Mouse (Mus musculus): ENCODE measurements around the gene S100a10. TPM values are rescaled to one million over a fixed set of nuclear protein-coding genes. Genes with fewer than 3 reads are reported as not detected.
"Not testable (repeated sequence)": the region's sequence is repeated elsewhere in the genome, so short reads cannot be mapped to it uniquely, and the experiment has no call there.

The S100a10 gene
- total RNA-seq (2021): 100 to 1,000 TPM; 173 to 196 TPM
- 16.3 and 17.7 TPM in 2 replicates for polyA plus RNA-seq (2012; rRNA removed)
- long read RNA-seq, transcript S100a10-201 (3 exons, 685 nt): major isoform, 59 of 61 reads
- long read RNA-seq, partial matches to known transcripts: 2 of 61 reads
- long read RNA-seq, other reads (novel, unspliced or antisense): 0 of 61 reads

GRCm38 (mm10) chr3:93554981-93555877 is at the start of gene S100a10:
Gene S100a10, plus strand, starts transcription at chr3:93555080.
- DNase-seq: peak; percentile 90

GRCm38 (mm10) chr3:93505960-93506863 is 48.7 kb upstream of the S100a10 start:
- peak; percentile 57 for DNase-seq

- no peak for DNase-seq
Measured at GRCm38 (mm10) chr3:93506881-93507325, 48.0 kb upstream of the S100a10 start.

GRCm38 (mm10) chr3:93509301-93509700 is 45.6 kb upstream of the S100a10 start:
- DNase-seq: peak; percentile 27

- no peak for DNase-seq
Measured at GRCm38 (mm10) chr3:93511036-93511435, 43.8 kb upstream of the S100a10 start.

- DNase-seq: no peak
Measured at GRCm38 (mm10) chr3:93511801-93512200, 43.1 kb upstream of the S100a10 start.

- peak; percentile 35 for DNase-seq
Measured at GRCm38 (mm10) chr3:93512386-93513101, 42.3 kb upstream of the S100a10 start.

- no peak for DNase-seq
Measured at GRCm38 (mm10) chr3:93514628-93515027, 40.3 kb upstream of the S100a10 start.

GRCm38 (mm10) chr3:93517343-93517742 is 37.5 kb upstream of the S100a10 start:
- DNase-seq: no peak

- DNase-seq: no peak
Measured at GRCm38 (mm10) chr3:93519856-93520329, 35.0 kb upstream of the S100a10 start.

GRCm38 (mm10) chr3:93520330-93521193 is 34.3 kb upstream of the S100a10 start, which contains the start of gene S100a11:
Gene S100a11, plus strand, starts transcription at chr3:93520488.
- DNase-seq: peak; percentile 81

GRCm38 (mm10) chr3:93521462-93522057 is 33.3 kb upstream of the S100a10 start:
- no peak for DNase-seq

- DNase-seq: peak; percentile 81
Measured at GRCm38 (mm10) chr3:93522611-93523010, 32.3 kb upstream of the S100a10 start.

GRCm38 (mm10) chr3:93527300-93527699 is 27.6 kb upstream of the S100a10 start:
- no peak for DNase-seq

GRCm38 (mm10) chr3:93528807-93529206 is 26.1 kb upstream of the S100a10 start:
- no peak for DNase-seq

GRCm38 (mm10) chr3:93537068-93537576 is 17.8 kb upstream of the S100a10 start:
- peak; percentile 84 for DNase-seq

- no peak for DNase-seq
Measured at GRCm38 (mm10) chr3:93538486-93538885, 16.4 kb upstream of the S100a10 start.

GRCm38 (mm10) chr3:93541501-93541900 is 13.4 kb upstream of the S100a10 start:
- no peak for DNase-seq

GRCm38 (mm10) chr3:93544170-93544569 is 10.7 kb upstream of the S100a10 start:
- not testable (repeated sequence) for DNase-seq
